Mouse (Mus musculus) monocyte, adult 2 months (primary cell): ENCODE data around the gene Map3k12.

Source experiments
- DNase-seq, 2 experiments: peaks; one replicate each; pipeline ENCODE4 v3.0.0; 2022; ENCODE audit warnings: low spot score in 2 of 2, low read depth in 1 of 2

Gene Map3k12

GRCm38 (mm10) chr15:102503924-102504782 lies 12.7 kb downstream of the Map3k12 start:
- DNase-seq, result no peak

- DNase-seq, result no peak
Observed at GRCm38 (mm10) chr15:102503447-102503846, 13.4 kb downstream of the Map3k12 start, which contains the start of gene Gm10337. Gm10337 (plus strand) TSS chr15:102503722.

- no peak for DNase-seq
Observed at GRCm38 (mm10) chr15:102502254-102502840, 14.5 kb downstream of the Map3k12 start.

GRCm38 (mm10) chr15:102501084-102501814 lies 15.6 kb downstream of the Map3k12 start:
- DNase-seq, result no peak

- DNase-seq, result no peak
Observed at GRCm38 (mm10) chr15:102500479-102500878, 16.4 kb downstream of the Map3k12 start.

- no peak for DNase-seq
Observed at GRCm38 (mm10) chr15:102499851-102500250, 17.0 kb downstream of the Map3k12 start.

- DNase-seq, result no peak
Observed at GRCm38 (mm10) chr15:102499370-102499769, 17.5 kb downstream of the Map3k12 start.

- no peak for DNase-seq
Observed at GRCm38 (mm10) chr15:102498322-102498721, 18.5 kb downstream of the Map3k12 start.

GRCm38 (mm10) chr15:102487664-102488063 lies 29.2 kb downstream of the Map3k12 start:
- DNase-seq, result no peak

GRCm38 (mm10) chr15:102485853-102486252 lies 31.0 kb downstream of the Map3k12 start:
- DNase-seq, result no peak

- DNase-seq, result no peak
Observed at GRCm38 (mm10) chr15:102483136-102483535, 33.7 kb downstream of the Map3k12 start.

- DNase-seq, result no peak
Observed at GRCm38 (mm10) chr15:102474520-102474919, 42.3 kb downstream of the Map3k12 start.

GRCm38 (mm10) chr15:102473246-102473645 lies 43.6 kb downstream of the Map3k12 start:
- DNase-seq, result no peak

- DNase-seq, result no peak
Observed at GRCm38 (mm10) chr15:102471727-102472126, 45.1 kb downstream of the Map3k12 start.

GRCm38 (mm10) chr15:102471295-102471645 lies 45.6 kb downstream of the Map3k12 start:
- DNase-seq, result no peak

- DNase-seq, result peak in 1 of 2 experiments; percentile 51
Observed at GRCm38 (mm10) chr15:102470605-102471294, 46.1 kb downstream of the Map3k12 start.

- DNase-seq, result peak; percentile 92 to 93
Observed at GRCm38 (mm10) chr15:102470183-102470604, 46.7 kb downstream of the Map3k12 start, which contains the start of gene Pcbp2. Pcbp2 (plus strand) TSS chr15:102470539.

GRCm38 (mm10) chr15:102468675-102469370 lies 48.0 kb downstream of the Map3k12 start:
- DNase-seq, result no peak

GRCm38 (mm10) chr15:102463666-102464065 lies 53.2 kb downstream of the Map3k12 start:
- DNase-seq, result no peak

GRCm38 (mm10) chr15:102461430-102462075 lies 55.3 kb downstream of the Map3k12 start:
- no peak for DNase-seq
